Comparison of ENCODE assay signal across 15 mouse cellular contexts in the genomic region with DNA sequence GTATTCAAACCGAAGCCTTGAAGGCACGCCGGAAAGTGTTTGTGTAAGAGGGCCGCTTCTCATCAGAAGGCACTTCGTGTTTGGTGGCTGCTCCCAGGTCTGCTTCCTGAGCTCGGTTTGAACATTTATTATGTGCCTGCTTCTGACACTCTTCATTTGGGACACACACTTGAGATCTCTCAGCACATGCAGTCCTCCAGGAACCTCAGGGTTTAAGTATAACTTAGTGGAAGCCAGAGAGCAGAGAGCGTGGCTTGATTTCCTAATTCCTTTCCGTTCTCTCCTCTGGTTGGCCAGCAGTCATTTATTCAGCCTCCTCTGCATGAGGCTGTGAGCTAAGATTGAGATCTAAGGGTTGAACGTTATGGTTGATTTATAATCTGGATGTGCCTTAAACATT.
DNase-seq lines count a peak whose midpoint lies in the region; ATAC-seq and TF ChIP-seq lines count a peak whose summit lies in the region.
"Had no signal": no experiment of that assay in that cellular context is flagged by ENCODE, and none has a peak within 500 bp of the region (broad histone marks: within the 10 kb centered on the region; RNA-seq: fewer than 3 reads in every experiment).

No protein-coding gene starts in this region.

- no peak for DNase-seq in hindbrain, embryonic 11.5 days (ENCODE audit: low spot score)
- no peak for DNase-seq in midbrain, embryonic 10.5 days (ENCODE audit: low spot score)
- peak; percentile 27 for DNase-seq in lung, postnatal 14 days
- DNase-seq in spleen, adult 18-20 months: no peak
- no peak for DNase-seq in gastrocnemius, adult 2 months
- DNase-seq: adrenal gland, adult 2 months; cerebellum, adult 11 months; liver, embryonic 13.5 days had no signal

- no peak for ATAC-seq in hindbrain, embryonic 13.5 days (ENCODE audit: low FRiP score)
- ATAC-seq in hindbrain, embryonic 11.5 days (ENCODE audit: low FRiP score): no peak
- no peak for ATAC-seq in midbrain, embryonic 12.5 days (ENCODE audit: low FRiP score, low read depth)
- no peak for ATAC-seq in kidney, embryonic 16.5 days (ENCODE audit: low FRiP score, low TSS enrichment)
- ATAC-seq: forebrain, embryonic 13.5 days; inflammation-experienced regulatory T-cells, adult 6 months had no signal

- intact Hi-C loops in gastrocnemius, adult 2 months (cut with DNase I): no loop called here

- peaks cover 12% of the 10 kb centered on the region for H3K4me1 ChIP-seq in hindbrain, embryonic 13.5 days (replicated peaks)
- no peaks in the 10 kb centered on the region for H3K4me1 ChIP-seq in hindbrain, embryonic 11.5 days (replicated peaks; ENCODE audit: control insufficient read depth, insufficient read depth, low read length)
- 0 out of 2 replicates have a peak, but pooled peaks cover 5% of the 10 kb centered on the region for H3K4me1 ChIP-seq in midbrain, embryonic 12.5 days
- H3K4me1 ChIP-seq in midbrain, embryonic 10.5 days: peaks cover 19% of the 10 kb centered on the region
- peaks cover 20% of the 10 kb centered on the region for H3K4me1 ChIP-seq in kidney, embryonic 16.5 days (ENCODE audit: insufficient read depth, low read length)
- H3K4me1 ChIP-seq: forebrain, embryonic 13.5 days; liver, embryonic 13.5 days had no signal

- no peak for TF ChIP-seq CTCF in gastrocnemius, adult 2 months (IDR thresholded peaks at IDR 0.05)

- WGBS in hindbrain, embryonic 13.5 days: 72% methylated on average over 9 of the region's 9 CpGs
- WGBS in hindbrain, embryonic 11.5 days: 77% methylated on average over 9 of the region's 9 CpGs
- WGBS in midbrain, embryonic 12.5 days: 78% methylated on average over 9 of the region's 9 CpGs
- WGBS in midbrain, embryonic 10.5 days: 84% methylated on average over 9 of the region's 9 CpGs
- WGBS in kidney, embryonic 16.5 days: 38% methylated on average over 9 of the region's 9 CpGs

- no peak overlapping the region for H3K4me3 ChIP-seq in hindbrain, embryonic 13.5 days
- no peak overlapping the region for H3K4me3 ChIP-seq in hindbrain, embryonic 11.5 days (ENCODE audit: low read depth, low read length)
- no peak overlapping the region for H3K4me3 ChIP-seq in midbrain, embryonic 12.5 days
- H3K4me3 ChIP-seq in midbrain, embryonic 10.5 days: no peak overlapping the region
- H3K4me3 ChIP-seq in kidney, embryonic 16.5 days (ENCODE audit: low read length): no peak overlapping the region
- no peak overlapping the region for H3K4me3 ChIP-seq in gastrocnemius, adult 2 months
- H3K4me3 ChIP-seq: forebrain, embryonic 13.5 days; liver, embryonic 13.5 days had no signal

- H3K4me2 ChIP-seq in hindbrain, embryonic 13.5 days: no peak overlapping the region
- no peak overlapping the region for H3K4me2 ChIP-seq in hindbrain, embryonic 11.5 days (replicated peaks; ENCODE audit: low read depth, low read length)
- no peak overlapping the region for H3K4me2 ChIP-seq in midbrain, embryonic 12.5 days (replicated peaks)
- peak overlapping the region; percentile 20; the same call in 1 of the 2 replicates for H3K4me2 ChIP-seq in kidney, embryonic 16.5 days (replicated peaks; ENCODE audit: low read depth, low read length)
- H3K4me2 ChIP-seq: forebrain, embryonic 13.5 days; heart, embryonic 11.5 days; liver, embryonic 13.5 days had no signal

- peak overlapping the region; percentile 30; the same call in 1 of the 2 replicates for H3K27ac ChIP-seq in hindbrain, embryonic 13.5 days
- no peak overlapping the region for H3K27ac ChIP-seq in hindbrain, embryonic 11.5 days (ENCODE audit: low read depth, low read length)
- H3K27ac ChIP-seq in midbrain, embryonic 12.5 days (replicated peaks): 0 out of 2 replicates have a peak overlapping the region, but pooled peaks have one; percentile 15
- no peak overlapping the region for H3K27ac ChIP-seq in midbrain, embryonic 10.5 days (replicated peaks)
- H3K27ac ChIP-seq in kidney, embryonic 16.5 days (ENCODE audit: low read length): peak overlapping the region; percentile 57; the same call in 1 of the 2 replicates
- no peak overlapping the region for H3K27ac ChIP-seq in gastrocnemius, adult 2 months
- H3K27ac ChIP-seq: forebrain, embryonic 13.5 days; liver, embryonic 13.5 days had no signal

- H3K9me3 ChIP-seq in hindbrain, embryonic 13.5 days: no peaks in the 10 kb centered on the region
- no peaks in the 10 kb centered on the region for H3K9me3 ChIP-seq in hindbrain, embryonic 11.5 days (ENCODE audit: control insufficient read depth, low read length)
- no peaks in the 10 kb centered on the region for H3K9me3 ChIP-seq in midbrain, embryonic 12.5 days
- H3K9me3 ChIP-seq in midbrain, embryonic 10.5 days (replicated peaks): no peaks in the 10 kb centered on the region
- no peaks in the 10 kb centered on the region for H3K9me3 ChIP-seq in kidney, embryonic 16.5 days (ENCODE audit: low read length)
- H3K9me3 ChIP-seq: forebrain, embryonic 13.5 days; liver, embryonic 13.5 days had no signal

- no peaks in the 10 kb centered on the region for H3K36me3 ChIP-seq in hindbrain, embryonic 13.5 days
- no peaks in the 10 kb centered on the region for H3K36me3 ChIP-seq in hindbrain, embryonic 11.5 days (ENCODE audit: control insufficient read depth, insufficient read depth, low read length)
- no peaks in the 10 kb centered on the region for H3K36me3 ChIP-seq in midbrain, embryonic 12.5 days
- no peaks in the 10 kb centered on the region for H3K36me3 ChIP-seq in midbrain, embryonic 10.5 days
- H3K36me3 ChIP-seq in kidney, embryonic 16.5 days (ENCODE audit: insufficient read depth, low read length): no peaks in the 10 kb centered on the region
- H3K36me3 ChIP-seq: liver, embryonic 13.5 days had no signal

- no peak overlapping the region for H3K9ac ChIP-seq in hindbrain, embryonic 13.5 days
- no peak overlapping the region for H3K9ac ChIP-seq in hindbrain, embryonic 11.5 days (ENCODE audit: low read depth, low read length)
- H3K9ac ChIP-seq in midbrain, embryonic 12.5 days (replicated peaks): no peak overlapping the region
- no peak overlapping the region for H3K9ac ChIP-seq in kidney, embryonic 16.5 days (replicated peaks; ENCODE audit: low read length)
- H3K9ac ChIP-seq: forebrain, embryonic 13.5 days; liver, embryonic 13.5 days had no signal

- H3K27me3 ChIP-seq in hindbrain, embryonic 13.5 days: 0 out of 2 replicates have a peak, but pooled peaks cover 6% of the 10 kb centered on the region
- H3K27me3 ChIP-seq in hindbrain, embryonic 11.5 days (ENCODE audit: control insufficient read depth, insufficient read depth, low read length): no peaks in the 10 kb centered on the region
- H3K27me3 ChIP-seq in midbrain, embryonic 12.5 days: no peaks in the 10 kb centered on the region
- peaks cover 3% of the 10 kb centered on the region; the same call in 1 of the 2 replicates for H3K27me3 ChIP-seq in midbrain, embryonic 10.5 days (ENCODE audit: low read depth, poor library complexity, severe bottlenecking)
- no peaks in the 10 kb centered on the region for H3K27me3 ChIP-seq in kidney, embryonic 16.5 days (ENCODE audit: insufficient read depth, low read length)
- H3K27me3 ChIP-seq: CH12.LX; forebrain, embryonic 13.5 days; liver, embryonic 13.5 days had no signal

Comparison
In these comparisons a context has a peak if more than half of its experiments do, and no peak if none do; other contexts are left out.
1. H3K27ac ChIP-seq: peak in hindbrain, embryonic 13.5 days (single experiment), midbrain, embryonic 12.5 days (single experiment) and kidney, embryonic 16.5 days (single experiment); none in hindbrain, embryonic 11.5 days (single experiment), midbrain, embryonic 10.5 days (single experiment) and gastrocnemius, adult 2 months (single experiment).